Mouse (Mus musculus) thymus, postnatal 0 days (tissue): ENCODE results near the gene Klhl29. TPM values are rescaled to one million over a fixed set of nuclear protein-coding genes. Genes with fewer than 3 reads are reported as not detected.

Experiments used
- DNase-seq: peaks from one replicate; pipeline ENCODE4 v3.0.0-alpha.2; 2015; ENCODE audit warnings: low spot score
- polyA plus RNA-seq: library from polyadenylated mRNA; unstranded; fragments of >200 nt; fragmentation: Nextera tagmentation; extraction: Ambion mirVana; gene quantifications from 2 replicates; pipeline ENCODE4 v1.2.1, GENCODE M21; 2015

The Klhl29 gene
- polyA plus RNA-seq, 1 experiment from 2014 or later: 0.39 TPM

- no peak for DNase-seq
Observed at GRCm38 (mm10) chr12:5038008-5038407, 337.5 kb downstream of the Klhl29 start.

DNA sequence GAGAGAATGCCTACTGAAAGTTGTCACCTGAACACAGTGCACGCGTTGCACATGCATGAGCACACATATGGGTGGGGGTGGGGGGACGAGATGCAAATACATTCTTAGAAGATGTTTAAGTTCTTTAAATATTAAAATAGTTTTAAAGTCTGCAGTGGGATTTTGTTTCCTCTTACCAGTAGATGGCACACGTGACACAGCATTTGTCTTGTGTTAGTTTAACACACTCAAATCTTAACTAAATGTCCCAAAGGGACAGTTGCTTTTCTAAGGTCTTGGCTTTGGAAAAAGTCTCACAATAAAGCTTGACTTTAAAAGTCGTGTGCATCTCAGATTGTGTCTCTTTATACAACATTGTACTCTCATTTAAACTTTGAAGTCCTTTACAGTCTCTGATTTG, 346.4 kb downstream of the Klhl29 start:
- DNase-seq: no peak
